Mouse (Mus musculus) hindbrain, embryonic 12.5 days (tissue): ENCODE measurements around the gene Tmem117. TPM values are rescaled to one million over a fixed set of nuclear protein-coding genes. Genes with fewer than 3 reads are reported as not detected.
A peak's percentile ranks its signal among the peaks of the same experiment; 100 is the strongest.

Experiments used
- ATAC-seq: fragments of 200-750 bp; cut with Nextera tagmentation; 2 replicates; pipeline ENCODE4 v1.8.0; 2017; ENCODE audit warnings: moderate TSS enrichment; ENCODE audit not compliant: low FRiP score
- H3K27ac ChIP-seq: fragments of 300-500 bp; sonication (generic); 2 replicates; pipeline ENCODE4 v1.5.1; 2016; ENCODE audit warnings: mild to moderate bottlenecking
- H3K27me3 ChIP-seq: fragments of 300-500 bp; sonication (generic); 2 replicates; pipeline ENCODE4 v1.6.1; 2016; ENCODE audit warnings: mild to moderate bottlenecking
- H3K36me3 ChIP-seq: fragments of 300-500 bp; sonication (generic); 2 replicates; pipeline ENCODE4 v1.6.1; 2016; ENCODE audit warnings: mild to moderate bottlenecking
- H3K4me1 ChIP-seq: fragments of 300-500 bp; sonication (generic); 2 replicates; pipeline ENCODE4 v1.6.1; 2016
- H3K4me2 ChIP-seq: fragments of 300-500 bp; sonication (generic); replicated peaks from 2 replicates; pipeline ENCODE4 v1.6.1; 2016; ENCODE audit warnings: mild to moderate bottlenecking
- H3K4me3 ChIP-seq: fragments of 300-500 bp; sonication (generic); 2 replicates; pipeline ENCODE4 v1.5.1; 2016; ENCODE audit warnings: mild to moderate bottlenecking
- H3K9ac ChIP-seq: fragments of 300-500 bp; sonication (generic); 2 replicates; pipeline ENCODE4 v1.6.1; 2016; ENCODE audit warnings: mild to moderate bottlenecking, moderate library complexity
- H3K9me3 ChIP-seq: fragments of 300-500 bp; sonication (generic); replicated peaks from 2 replicates; pipeline ENCODE4 v1.6.1; 2016; ENCODE audit warnings: mild to moderate bottlenecking
- WGBS: fragments of 180-500 bp; shearing (Covaris S2); methylation state at CpG from one replicate; pipeline ENCODE4 v1.1.7; 2016; 5-methylcytosine and 5-hydroxymethylcytosine counted together
- polyA plus RNA-seq: library from polyadenylated mRNA; unstranded; fragments of >200 nt; fragmentation: Nextera tagmentation; extraction: Ambion mirVana; gene quantifications from 2 replicates; pipeline ENCODE4 v1.2.1, GENCODE M21; 2016

Tmem117 gene
- polyA plus RNA-seq, 1 experiment from 2014 or later: 3.7 TPM

- ATAC-seq: no peak
- no peaks in the 10 kb centered on the region for H3K36me3 ChIP-seq
- no peak overlapping the region for H3K4me3 ChIP-seq
- no peak overlapping the region for H3K27ac ChIP-seq
- H3K9ac ChIP-seq: no peak overlapping the region
- no peaks in the 10 kb centered on the region for H3K4me1 ChIP-seq
- no peak overlapping the region for H3K4me2 ChIP-seq
- no peaks in the 10 kb centered on the region for H3K9me3 ChIP-seq
- no peaks in the 10 kb centered on the region for H3K27me3 ChIP-seq
- 90% methylated on average over 7 of the region's 7 CpGs for WGBS
Observed at GRCm38 (mm10) chr15:95022251-95022650, 393.2 kb downstream of the Tmem117 start.

- peaks cover 5% of the 10 kb centered on the region for H3K4me1 ChIP-seq
- 85% methylated on average over 6 of the region's 6 CpGs for WGBS
- no peaks in the 10 kb centered on the region for H3K36me3 ChIP-seq
- H3K4me3 ChIP-seq: no peak overlapping the region
- no peaks in the 10 kb centered on the region for H3K9me3 ChIP-seq
- no peaks in the 10 kb centered on the region for H3K27me3 ChIP-seq
- no peak overlapping the region for H3K9ac ChIP-seq
- H3K4me2 ChIP-seq: no peak overlapping the region
- ATAC-seq: no peak
- H3K27ac ChIP-seq: no peak overlapping the region
Observed at GRCm38 (mm10) chr15:95024401-95024800, 395.4 kb downstream of the Tmem117 start.

GRCm38 (mm10) chr15:95028862-95029486 is 399.9 kb downstream of the Tmem117 start:
- Histone ChIP-seq H3K9me3 (no peaks in the 10 kb centered on the region), H3K36me3 (no peaks in the 10 kb centered on the region), H3K4me2 (no peak overlapping the region), H3K9ac (no peak overlapping the region), H3K4me3 (no peak overlapping the region), H3K27me3 (no peaks in the 10 kb centered on the region), H3K4me1 (peaks cover 6% of the 10 kb centered on the region), H3K27ac (no peak overlapping the region)
- ATAC-seq: peak; percentile 66
- WGBS: 55% methylated on average over 13 of the region's 13 CpGs

GRCm38 (mm10) chr15:95029487-95029875 is 400.4 kb downstream of the Tmem117 start:
- H3K9ac ChIP-seq: no peak overlapping the region
- H3K27ac ChIP-seq: no peak overlapping the region
- no peak for ATAC-seq
- 53% methylated on average over 5 of the region's 5 CpGs for WGBS
- H3K4me3 ChIP-seq: no peak overlapping the region
- no peaks in the 10 kb centered on the region for H3K36me3 ChIP-seq
- no peak overlapping the region for H3K4me2 ChIP-seq
- no peaks in the 10 kb centered on the region for H3K9me3 ChIP-seq
- no peaks in the 10 kb centered on the region for H3K27me3 ChIP-seq
- peaks cover 6% of the 10 kb centered on the region for H3K4me1 ChIP-seq

GRCm38 (mm10) chr15:95042437-95042836 is 413.4 kb downstream of the Tmem117 start:
- WGBS: 89% methylated on average over 9 of the region's 9 CpGs
- no peaks in the 10 kb centered on the region for H3K36me3 ChIP-seq
- no peak for ATAC-seq
- H3K27me3 ChIP-seq: no peaks in the 10 kb centered on the region
- no peak overlapping the region for H3K9ac ChIP-seq
- no peak overlapping the region for H3K4me3 ChIP-seq
- H3K4me1 ChIP-seq: no peaks in the 10 kb centered on the region
- H3K9me3 ChIP-seq: no peaks in the 10 kb centered on the region
- no peak overlapping the region for H3K4me2 ChIP-seq
- H3K27ac ChIP-seq: no peak overlapping the region

- Histone ChIP-seq H3K36me3 (no peaks in the 10 kb centered on the region), H3K4me3 (no peak overlapping the region), H3K9ac (no peak overlapping the region), H3K9me3 (no peaks in the 10 kb centered on the region), H3K4me2 (no peak overlapping the region), H3K27me3 (no peaks in the 10 kb centered on the region), H3K4me1 (no peaks in the 10 kb centered on the region), H3K27ac (no peak overlapping the region)
- no peak for ATAC-seq
- 80% methylated on average over 8 of the region's 8 CpGs for WGBS
Observed at GRCm38 (mm10) chr15:95044011-95044410, 415.0 kb downstream of the Tmem117 start.

GRCm38 (mm10) chr15:95047486-95047885 is 418.5 kb downstream of the Tmem117 start:
- H3K4me1 ChIP-seq: no peaks in the 10 kb centered on the region
- no peak overlapping the region for H3K27ac ChIP-seq
- no peak for ATAC-seq
- H3K27me3 ChIP-seq: no peaks in the 10 kb centered on the region
- 94% methylated on average over 2 of the region's 2 CpGs for WGBS
- no peak overlapping the region for H3K9ac ChIP-seq
- H3K4me2 ChIP-seq: no peak overlapping the region
- H3K4me3 ChIP-seq: no peak overlapping the region
- no peaks in the 10 kb centered on the region for H3K9me3 ChIP-seq
- H3K36me3 ChIP-seq: no peaks in the 10 kb centered on the region

GRCm38 (mm10) chr15:95049171-95049729 is 420.2 kb downstream of the Tmem117 start:
- WGBS: 70% methylated on average over 6 of the region's 6 CpGs

GRCm38 (mm10) chr15:95055081-95055650 is 426.1 kb downstream of the Tmem117 start:
- ATAC-seq: no peak
- Histone ChIP-seq H3K9ac (no peak overlapping the region), H3K4me3 (no peak overlapping the region), H3K9me3 (no peaks in the 10 kb centered on the region), H3K36me3 (no peaks in the 10 kb centered on the region), H3K4me1 (no peaks in the 10 kb centered on the region), H3K27ac (no peak overlapping the region), H3K4me2 (no peak overlapping the region), H3K27me3 (no peaks in the 10 kb centered on the region)
- 56% methylated on average over 8 of the region's 8 CpGs for WGBS

More at GRCm38 (mm10) chr15:95049171-95049729, 420.2 kb downstream of the Tmem117 start:
- ATAC-seq: no peak
- H3K27ac ChIP-seq: no peak overlapping the region
- H3K4me1 ChIP-seq: no peaks in the 10 kb centered on the region
- H3K9ac ChIP-seq: no peak overlapping the region
- H3K36me3 ChIP-seq: no peaks in the 10 kb centered on the region
- no peaks in the 10 kb centered on the region for H3K9me3 ChIP-seq
- no peak overlapping the region for H3K4me3 ChIP-seq
- no peak overlapping the region for H3K4me2 ChIP-seq
- H3K27me3 ChIP-seq: no peaks in the 10 kb centered on the region

- Histone ChIP-seq H3K4me2 (no peak overlapping the region), H3K27ac (no peak overlapping the region), H3K9ac (no peak overlapping the region), H3K36me3 (no peaks in the 10 kb centered on the region), H3K4me3 (no peak overlapping the region), H3K9me3 (no peaks in the 10 kb centered on the region), H3K4me1 (peaks cover 3% of the 10 kb centered on the region; the same call in 1 of the 2 replicates), H3K27me3 (no peaks in the 10 kb centered on the region)
- 84% methylated on average over 1 of the region's 1 CpGs for WGBS
- ATAC-seq: no peak
Observed at GRCm38 (mm10) chr15:95068023-95068422, 439.0 kb downstream of the Tmem117 start.

GRCm38 (mm10) chr15:95068799-95069198 is 439.8 kb downstream of the Tmem117 start:
- no peaks in the 10 kb centered on the region for H3K36me3 ChIP-seq
- no peak overlapping the region for H3K9ac ChIP-seq
- no peaks in the 10 kb centered on the region for H3K9me3 ChIP-seq
- no peak overlapping the region for H3K27ac ChIP-seq
- no peak overlapping the region for H3K4me3 ChIP-seq
- no peak overlapping the region for H3K4me2 ChIP-seq
- 81% methylated on average over 1 of the region's 1 CpGs for WGBS
- no peaks in the 10 kb centered on the region for H3K27me3 ChIP-seq
- peaks cover 3% of the 10 kb centered on the region; the same call in 1 of the 2 replicates for H3K4me1 ChIP-seq
- no peak for ATAC-seq

GRCm38 (mm10) chr15:95070881-95071280 is 441.8 kb downstream of the Tmem117 start:
- no peak for ATAC-seq
- peaks cover 3% of the 10 kb centered on the region; the same call in 1 of the 2 replicates for H3K4me1 ChIP-seq
- no peaks in the 10 kb centered on the region for H3K36me3 ChIP-seq
- H3K27ac ChIP-seq: no peak overlapping the region
- H3K9me3 ChIP-seq: no peaks in the 10 kb centered on the region
- WGBS: 90% methylated on average over 7 of the region's 7 CpGs
- no peak overlapping the region for H3K4me2 ChIP-seq
- no peak overlapping the region for H3K4me3 ChIP-seq
- H3K9ac ChIP-seq: no peak overlapping the region
- no peaks in the 10 kb centered on the region for H3K27me3 ChIP-seq

- no peak for ATAC-seq
- Histone ChIP-seq H3K27me3 (no peaks in the 10 kb centered on the region), H3K4me2 (no peak overlapping the region), H3K4me3 (no peak overlapping the region), H3K36me3 (no peaks in the 10 kb centered on the region), H3K4me1 (no peaks in the 10 kb centered on the region), H3K9me3 (no peaks in the 10 kb centered on the region), H3K9ac (no peak overlapping the region), H3K27ac (no peak overlapping the region)
- 76% methylated on average over 12 of the region's 12 CpGs for whole genome bisulfite sequencing
Observed at GRCm38 (mm10) chr15:95075356-95075755, 446.3 kb downstream of the Tmem117 start.
